Mouse (Mus musculus): ENCODE measurements around the gene Gm17581. TPM values are rescaled to one million over a fixed set of nuclear protein-coding genes. Genes with fewer than 3 reads are reported as not detected.
"Not testable (repeated sequence)": the region's sequence is repeated elsewhere in the genome, so short reads cannot be mapped to it uniquely, and the experiment has no call there.

Gm17581 gene
- polyA plus RNA-seq (2015; fragmentation: Nextera tagmentation; extraction: Ambion mirVana) = not detected in 2 replicates

- H3K4me1 ChIP-seq (replicated peaks); H3K9me3 ChIP-seq; H3K4me3 ChIP-seq (replicated peaks); H3K9ac ChIP-seq (replicated peaks); H3K4me2 ChIP-seq (replicated peaks); ATAC-seq; H3K27ac ChIP-seq; H3K27me3 ChIP-seq; H3K36me3 ChIP-seq: not testable (repeated sequence)
- WGBS = 85% methylated on average over 5 of the region's 5 CpGs
Measured at GRCm38 (mm10) chr2:155735766-155736165, at the start of gene Gm17581. Gene Gm17581 (minus strand): TSS chr2:155735866.

GRCm38 (mm10) chr2:155784534-155784933 lies 48.9 kb upstream of the Gm17581 start:
- no peak overlapping the region for H3K9ac ChIP-seq (replicated peaks)
- H3K4me3 ChIP-seq (replicated peaks) = no peak overlapping the region
- 76% methylated on average over 6 of the region's 6 CpGs for WGBS
- H3K9me3 ChIP-seq = no peaks in the 10 kb centered on the region
- H3K36me3 ChIP-seq = no peaks in the 10 kb centered on the region
- no peak overlapping the region for H3K27ac ChIP-seq
- H3K4me2 ChIP-seq (replicated peaks) = no peak overlapping the region
- no peak for ATAC-seq
- H3K4me1 ChIP-seq (replicated peaks) = no peaks in the 10 kb centered on the region
- no peaks in the 10 kb centered on the region for H3K27me3 ChIP-seq

GRCm38 (mm10) chr2:155779506-155779905 lies 43.8 kb upstream of the Gm17581 start:
- peaks cover 37% of the 10 kb centered on the region for H3K4me1 ChIP-seq (replicated peaks)
- WGBS = 87% methylated on average over 3 of the region's 3 CpGs

GRCm38 (mm10) chr2:155779066-155779465 lies 43.4 kb upstream of the Gm17581 start:
- Histone ChIP-seq H3K9me3 (no peaks in the 10 kb centered on the region), H3K27ac (no peak overlapping the region), H3K4me2 (replicated peaks) (no peak overlapping the region), H3K9ac (replicated peaks) (no peak overlapping the region), H3K36me3 (no peaks in the 10 kb centered on the region), H3K4me3 (replicated peaks) (no peak overlapping the region), H3K27me3 (peaks cover 9% of the 10 kb centered on the region), H3K4me1 (replicated peaks) (peaks cover 38% of the 10 kb centered on the region)
- ATAC-seq = no peak
- 59% methylated on average over 7 of the region's 7 CpGs for WGBS

More at GRCm38 (mm10) chr2:155779506-155779905, 43.8 kb upstream of the Gm17581 start:
- Histone ChIP-seq H3K36me3 (no peaks in the 10 kb centered on the region), H3K27ac (no peak overlapping the region), H3K4me2 (replicated peaks) (no peak overlapping the region), H3K9ac (replicated peaks) (no peak overlapping the region), H3K4me3 (replicated peaks) (no peak overlapping the region), H3K27me3 (peaks cover 5% of the 10 kb centered on the region; the same call in 1 of the 2 replicates), H3K9me3 (no peaks in the 10 kb centered on the region)
- ATAC-seq = no peak

- WGBS = 50% methylated on average over 6 of the region's 6 CpGs
- Histone ChIP-seq H3K9ac (replicated peaks) (no peak overlapping the region), H3K27ac (no peak overlapping the region)
Measured at GRCm38 (mm10) chr2:155778004-155778403, 42.3 kb upstream of the Gm17581 start.

GRCm38 (mm10) chr2:155777688-155777985 lies 42.0 kb upstream of the Gm17581 start:
- no peaks in the 10 kb centered on the region for H3K36me3 ChIP-seq
- 53% methylated on average over 4 of the region's 4 CpGs for WGBS
- H3K4me3 ChIP-seq (replicated peaks) = no peak overlapping the region
- H3K4me1 ChIP-seq (replicated peaks) = peaks cover 38% of the 10 kb centered on the region
- H3K27ac ChIP-seq = no peak overlapping the region
- no peak for ATAC-seq
- H3K9ac ChIP-seq (replicated peaks) = no peak overlapping the region
- H3K9me3 ChIP-seq = no peaks in the 10 kb centered on the region
- H3K4me2 ChIP-seq (replicated peaks) = 0 out of 2 replicates have a peak overlapping the region, but pooled peaks have one; percentile 7
- H3K27me3 ChIP-seq = peaks cover 22% of the 10 kb centered on the region

More at GRCm38 (mm10) chr2:155778004-155778403, 42.3 kb upstream of the Gm17581 start:
- Histone ChIP-seq H3K4me3 (replicated peaks) (no peak overlapping the region), H3K27me3 (peaks cover 20% of the 10 kb centered on the region), H3K4me1 (replicated peaks) (peaks cover 38% of the 10 kb centered on the region), H3K4me2 (replicated peaks) (0 out of 2 replicates have a peak overlapping the region, but pooled peaks have one; percentile 7), H3K36me3 (no peaks in the 10 kb centered on the region), H3K9me3 (no peaks in the 10 kb centered on the region)
- ATAC-seq = no peak

GRCm38 (mm10) chr2:155776824-155777687 lies 41.4 kb upstream of the Gm17581 start:
- Histone ChIP-seq H3K4me2 (replicated peaks) (peak overlapping the region; percentile 74; the same call in 1 of the 2 replicates), H3K4me1 (replicated peaks) (peaks cover 38% of the 10 kb centered on the region), H3K9ac (replicated peaks) (no peak overlapping the region), H3K27ac (no peak overlapping the region), H3K27me3 (peaks cover 25% of the 10 kb centered on the region), H3K36me3 (no peaks in the 10 kb centered on the region), H3K4me3 (replicated peaks) (no peak overlapping the region), H3K9me3 (no peaks in the 10 kb centered on the region)
- WGBS = 75% methylated on average over 10 of the region's 10 CpGs
- ATAC-seq = no peak

GRCm38 (mm10) chr2:155775685-155776263 lies 40.1 kb upstream of the Gm17581 start:
- Histone ChIP-seq H3K4me1 (replicated peaks) (peaks cover 38% of the 10 kb centered on the region), H3K27me3 (peaks cover 25% of the 10 kb centered on the region), H3K9ac (replicated peaks) (peak overlapping the region; percentile 96), H3K9me3 (no peaks in the 10 kb centered on the region), H3K4me2 (replicated peaks) (peak overlapping the region; percentile 74), H3K27ac (peak overlapping the region; percentile 84), H3K4me3 (replicated peaks) (peak overlapping the region; percentile 79), H3K36me3 (no peaks in the 10 kb centered on the region)
- WGBS = under 1% methylated on average over 43 of the region's 44 CpGs
- peak; percentile 80 for ATAC-seq

- Histone ChIP-seq H3K9me3 (no peaks in the 10 kb centered on the region), H3K36me3 (no peaks in the 10 kb centered on the region), H3K27ac (peak within 1 kb of the TSS; percentile 84), H3K4me3 (replicated peaks) (peak within 1 kb of the TSS; percentile 79), H3K4me2 (replicated peaks) (peak within 1 kb of the TSS; percentile 74), H3K27me3 (peaks cover 25% of the 10 kb centered on the region), H3K4me1 (replicated peaks) (peaks cover 38% of the 10 kb centered on the region), H3K9ac (replicated peaks) (peak within 1 kb of the TSS; percentile 96)
- ATAC-seq = no peak; the same call in 1 of the 2 replicates
- 2% methylated on average over 38 of the region's 100 CpGs for WGBS
Measured at GRCm38 (mm10) chr2:155774927-155775684, 39.4 kb upstream of the Gm17581 start, which contains the start of gene Mmp24. Gene Mmp24 (plus strand): TSS chr2:155775342.

GRCm38 (mm10) chr2:155774261-155774926 lies 38.7 kb upstream of the Gm17581 start:
- H3K9ac ChIP-seq (replicated peaks) = peak overlapping the region; percentile 96; the same call in 1 of the 2 replicates
- peak overlapping the region; percentile 74 for H3K4me2 ChIP-seq (replicated peaks)
- 60% methylated on average over 11 of the region's 11 CpGs for WGBS
- H3K4me3 ChIP-seq (replicated peaks) = peak overlapping the region; percentile 79
- peaks cover 25% of the 10 kb centered on the region for H3K27me3 ChIP-seq
- H3K36me3 ChIP-seq = no peaks in the 10 kb centered on the region
- no peak overlapping the region for H3K27ac ChIP-seq
- ATAC-seq = peak; percentile 22; the same call in 1 of the 2 replicates
- no peaks in the 10 kb centered on the region for H3K9me3 ChIP-seq
- peaks cover 38% of the 10 kb centered on the region for H3K4me1 ChIP-seq (replicated peaks)

- H3K4me2 ChIP-seq (replicated peaks) = no peak overlapping the region
- peaks cover 25% of the 10 kb centered on the region for H3K27me3 ChIP-seq
- no peaks in the 10 kb centered on the region for H3K36me3 ChIP-seq
- H3K9ac ChIP-seq (replicated peaks) = no peak overlapping the region
- 61% methylated on average over 4 of the region's 4 CpGs for WGBS
- peaks cover 32% of the 10 kb centered on the region for H3K4me1 ChIP-seq (replicated peaks)
- H3K9me3 ChIP-seq = no peaks in the 10 kb centered on the region
- no peak overlapping the region for H3K4me3 ChIP-seq (replicated peaks)
- H3K27ac ChIP-seq = no peak overlapping the region
- no peak for ATAC-seq
Measured at GRCm38 (mm10) chr2:155773664-155774063, 38.0 kb upstream of the Gm17581 start.
